Mouse (Mus musculus) right cerebral cortex, postnatal 36 days (tissue): ENCODE measurements at regions not wholly inside any gene's neighbourhood (a gene's known extent, or its start where the extent isn't known, plus 50 kb on each side); places are given as distances from the start of the nearest gene placed in this dataset.

Experiments used
- DNase-seq, 2 experiments: peaks; one replicate each; pipeline ENCODE4 v3.0.0; 2022; ENCODE audit warnings: low spot score in 2 of 2, mixed read lengths in 1 of 2

DNA sequence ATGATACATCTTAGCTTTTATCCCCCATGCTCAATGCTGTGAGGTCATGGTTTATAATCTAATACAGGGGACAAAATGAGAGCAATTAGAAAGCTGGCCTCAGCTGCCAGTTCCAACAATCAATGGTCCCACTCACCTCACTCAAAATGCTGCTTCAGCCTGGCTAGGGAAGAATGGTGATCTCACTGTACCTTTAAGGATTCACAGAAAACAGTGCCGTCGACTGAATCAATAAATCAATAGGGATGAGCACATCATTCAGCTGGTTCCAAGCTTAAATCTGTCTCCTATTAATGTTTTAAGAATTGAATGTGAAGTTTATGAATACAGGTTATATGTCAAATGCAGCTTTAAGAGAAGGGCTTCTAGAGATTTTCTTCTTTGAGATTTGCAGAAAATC lies 61.9 kb upstream of the Ncam2 start:
- no peak for DNase-seq

GRCm38 (mm10) chr16:81146019-81146418 lies 54.5 kb upstream of the Ncam2 start:
- DNase-seq = no peak

GRCm38 (mm10) chr16:81149491-81149890 lies 51.0 kb upstream of the Ncam2 start:
- peak in 1 of 2 experiments; percentile 6 for DNase-seq
